Mouse (Mus musculus) retina, adult 2 months (tissue): ENCODE measurements at regions not wholly inside any gene's neighbourhood (a gene's known extent, or its start where the extent isn't known, plus 50 kb on each side); places are given as distances from the start of the nearest gene placed in this dataset.

Source experiments
- DNase-seq: peaks from one replicate; pipeline ENCODE4 v3.0.0-alpha.2; 2012; ENCODE audit warnings: low read depth, low spot score

DNA sequence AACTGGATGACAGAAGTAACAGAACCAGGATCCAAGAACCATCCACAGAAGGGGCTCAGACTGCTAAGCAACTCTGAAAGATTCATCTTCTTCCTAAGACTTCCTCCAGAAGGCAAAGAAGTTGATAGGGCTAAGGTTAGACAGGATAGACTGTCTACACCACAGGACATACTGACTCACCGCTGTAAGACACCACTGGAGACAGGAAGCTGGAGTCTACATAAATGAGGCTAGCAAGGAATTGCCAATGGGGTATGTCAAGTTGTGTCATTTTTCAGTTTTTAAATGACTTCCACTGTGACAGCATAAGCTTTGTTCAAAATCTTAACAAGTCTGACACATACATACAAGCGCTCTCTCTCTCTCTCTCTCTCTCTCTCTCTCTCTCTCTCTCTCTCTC, 645.4 kb upstream of the Gm10131 start:
- no peak for DNase-seq

DNA sequence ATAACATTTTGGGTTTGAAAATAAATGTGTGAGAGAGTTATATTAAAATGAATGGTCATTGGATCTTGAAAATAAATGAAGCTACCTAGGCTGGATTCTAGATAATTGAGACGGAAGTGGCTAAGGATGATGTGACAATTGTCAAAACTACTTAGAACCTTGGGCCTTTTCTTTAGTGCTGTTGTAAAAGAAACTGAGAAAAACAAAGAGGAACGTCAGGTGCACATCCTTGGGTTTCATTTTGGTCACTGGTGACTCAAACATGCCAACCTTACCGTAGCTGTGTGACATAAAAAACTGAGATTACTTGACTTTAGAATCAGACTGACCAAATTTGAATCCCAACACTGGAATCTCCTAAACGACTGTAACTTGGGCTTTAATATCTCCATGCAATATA, 644.6 kb upstream of the Gm10131 start:
- no peak for DNase-seq

DNA sequence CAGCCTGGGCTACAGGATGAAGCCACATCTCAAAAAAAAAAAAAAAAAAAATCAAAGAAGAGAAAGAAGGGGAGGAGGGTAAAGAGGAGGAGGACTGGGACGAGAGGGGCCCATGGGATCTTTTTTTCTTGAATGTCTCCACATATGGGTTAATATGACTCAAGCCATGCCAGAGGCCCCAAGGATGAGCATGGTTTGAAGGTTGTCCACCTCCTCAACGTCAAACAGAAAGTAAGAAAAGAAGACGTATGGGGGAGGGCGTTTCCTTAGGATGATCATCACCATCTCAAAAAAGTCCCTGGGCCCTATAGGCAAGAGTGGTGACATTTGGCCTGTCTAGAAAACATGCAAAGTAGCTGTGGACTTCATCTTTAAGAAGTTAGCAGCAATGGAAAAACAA, 643.9 kb upstream of the Gm10131 start:
- DNase-seq: no peak

DNA sequence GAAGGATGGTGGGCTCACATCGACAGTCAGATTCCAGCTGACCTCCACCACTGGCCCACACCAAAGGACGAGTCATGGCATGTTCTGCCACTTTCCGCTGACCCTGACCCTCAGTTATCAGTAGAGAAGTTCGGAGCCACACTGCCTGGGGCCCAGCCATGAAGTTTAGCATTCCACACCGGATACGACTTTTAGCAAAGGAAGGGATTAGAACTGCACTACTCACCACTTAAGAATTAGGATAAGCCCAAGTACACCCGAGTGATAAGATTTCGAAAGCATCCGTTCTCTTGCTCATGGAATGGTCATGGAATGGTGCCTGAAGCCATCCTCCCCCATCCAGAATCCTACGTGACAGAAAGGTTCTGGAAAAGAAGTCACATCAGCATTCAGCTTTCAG, 641.5 kb upstream of the Gm10131 start:
- no peak for DNase-seq

DNA sequence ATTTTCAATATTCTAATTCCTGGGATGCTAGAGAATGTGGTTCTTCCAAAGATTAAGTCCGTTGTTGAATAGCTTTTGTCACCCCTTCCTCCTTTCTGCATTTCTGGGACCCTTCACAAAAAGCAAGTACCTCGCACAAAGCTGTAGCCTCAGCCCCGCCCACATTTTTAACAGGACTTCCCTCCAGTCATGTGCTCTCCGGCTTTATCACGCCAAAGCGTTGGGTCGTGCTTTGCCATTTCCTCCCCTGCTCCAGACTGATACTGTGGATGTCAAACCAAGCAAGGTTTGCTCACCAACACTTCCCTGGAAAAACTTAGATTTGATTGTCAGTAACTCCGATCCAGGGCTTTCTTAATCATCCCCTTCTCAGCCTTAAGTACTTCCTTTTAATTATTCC, 637.0 kb upstream of the Gm10131 start:
- no peak for DNase-seq

DNA sequence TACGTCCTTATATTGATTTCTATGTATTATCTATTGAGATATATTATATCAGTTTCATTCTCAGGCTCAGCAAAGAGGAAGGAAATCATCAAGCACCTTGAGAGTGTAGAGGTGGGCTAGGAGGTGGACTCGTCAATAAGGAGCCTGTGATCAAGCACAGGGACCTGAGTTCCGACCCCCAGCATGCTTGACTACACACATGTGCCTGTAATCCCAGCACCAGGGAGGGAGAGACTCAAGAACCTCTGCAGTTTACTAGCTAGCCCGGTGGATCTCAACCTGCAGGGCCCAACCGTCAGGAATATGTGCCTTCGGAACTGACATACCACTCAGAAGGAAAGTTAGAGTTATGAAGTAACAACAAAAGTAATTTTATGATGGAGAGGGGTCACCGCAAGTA, 634.2 kb upstream of the Gm10131 start:
- DNase-seq: no peak

DNA sequence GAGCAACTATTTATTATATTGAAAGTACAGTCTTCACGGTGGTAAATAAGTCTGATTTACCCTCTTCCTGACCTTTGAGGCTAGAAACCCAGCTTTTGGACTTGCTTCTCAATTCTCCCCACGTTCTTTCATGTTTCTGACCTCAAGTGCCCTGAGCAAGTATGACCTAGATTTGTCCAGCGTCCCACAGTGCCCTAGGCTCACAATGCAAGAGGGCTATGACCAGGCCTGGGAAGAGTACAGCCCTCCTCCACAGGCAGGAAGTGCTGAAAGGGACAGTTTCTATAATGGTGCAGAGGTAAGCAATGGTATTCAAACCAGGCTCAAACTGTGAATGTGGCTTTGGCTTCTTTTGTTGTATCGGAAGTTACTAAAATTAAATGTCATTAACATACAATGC, 633.1 kb upstream of the Gm10131 start:
- no peak for DNase-seq

DNA sequence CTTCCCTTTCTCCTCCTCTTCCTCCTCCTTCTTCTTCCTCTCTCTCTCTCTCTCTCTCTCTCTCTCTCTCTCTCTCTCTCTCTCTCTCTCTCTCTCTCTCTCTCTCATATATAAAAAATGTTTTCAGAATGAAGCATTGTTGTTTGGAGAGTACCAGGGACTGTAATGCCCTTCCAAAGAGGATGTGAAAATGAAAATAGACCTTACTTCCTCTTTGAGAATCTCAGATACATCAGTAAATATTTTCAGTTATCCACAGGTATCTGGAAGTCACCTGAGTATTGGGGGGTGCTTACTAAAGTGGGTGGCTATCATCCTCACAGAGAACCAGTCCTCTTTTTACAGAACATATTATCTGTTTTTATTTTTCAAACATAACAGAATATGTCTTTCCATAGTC, 632.6 kb upstream of the Gm10131 start:
- DNase-seq: no peak

DNA sequence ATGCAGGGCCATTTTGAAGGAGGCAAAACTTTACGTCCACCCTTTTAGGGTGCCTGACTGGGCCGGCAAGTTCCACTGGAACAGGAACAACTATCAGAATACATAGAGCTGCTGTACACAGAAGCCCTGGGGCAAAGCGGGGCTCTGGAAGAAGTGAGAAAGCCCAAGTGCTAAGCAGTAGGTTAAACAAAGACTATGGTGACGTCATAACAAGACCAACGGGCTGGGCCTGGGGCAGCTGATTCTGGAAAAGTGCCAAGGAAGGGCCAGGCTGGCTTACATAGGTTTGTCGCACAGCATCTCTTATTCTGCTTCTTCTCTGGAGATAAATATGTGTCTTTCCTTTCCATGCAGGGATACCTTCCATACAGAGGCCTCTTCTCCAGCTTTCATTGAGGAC, 631.6 kb upstream of the Gm10131 start:
- no peak for DNase-seq

DNA sequence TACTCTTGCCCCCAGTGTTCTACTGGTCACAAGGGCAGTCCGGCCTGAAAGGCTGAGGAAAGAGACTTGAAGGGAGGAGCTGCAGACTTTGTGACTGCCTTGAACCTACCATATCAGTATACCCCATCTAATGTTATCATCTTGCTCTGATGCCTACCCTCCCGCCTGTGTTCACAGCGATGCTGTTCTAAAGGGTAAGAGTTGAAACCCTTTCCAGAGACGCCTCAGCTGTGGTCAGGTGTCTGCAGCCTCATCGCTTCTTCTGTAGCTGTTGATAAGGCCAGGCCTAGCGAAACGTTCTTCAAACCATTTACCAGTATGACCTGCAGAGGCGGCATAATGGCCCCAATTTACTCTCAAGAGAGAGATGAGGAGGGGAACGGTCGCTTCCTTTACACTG, 629.3 kb upstream of the Gm10131 start:
- no peak for DNase-seq

DNA sequence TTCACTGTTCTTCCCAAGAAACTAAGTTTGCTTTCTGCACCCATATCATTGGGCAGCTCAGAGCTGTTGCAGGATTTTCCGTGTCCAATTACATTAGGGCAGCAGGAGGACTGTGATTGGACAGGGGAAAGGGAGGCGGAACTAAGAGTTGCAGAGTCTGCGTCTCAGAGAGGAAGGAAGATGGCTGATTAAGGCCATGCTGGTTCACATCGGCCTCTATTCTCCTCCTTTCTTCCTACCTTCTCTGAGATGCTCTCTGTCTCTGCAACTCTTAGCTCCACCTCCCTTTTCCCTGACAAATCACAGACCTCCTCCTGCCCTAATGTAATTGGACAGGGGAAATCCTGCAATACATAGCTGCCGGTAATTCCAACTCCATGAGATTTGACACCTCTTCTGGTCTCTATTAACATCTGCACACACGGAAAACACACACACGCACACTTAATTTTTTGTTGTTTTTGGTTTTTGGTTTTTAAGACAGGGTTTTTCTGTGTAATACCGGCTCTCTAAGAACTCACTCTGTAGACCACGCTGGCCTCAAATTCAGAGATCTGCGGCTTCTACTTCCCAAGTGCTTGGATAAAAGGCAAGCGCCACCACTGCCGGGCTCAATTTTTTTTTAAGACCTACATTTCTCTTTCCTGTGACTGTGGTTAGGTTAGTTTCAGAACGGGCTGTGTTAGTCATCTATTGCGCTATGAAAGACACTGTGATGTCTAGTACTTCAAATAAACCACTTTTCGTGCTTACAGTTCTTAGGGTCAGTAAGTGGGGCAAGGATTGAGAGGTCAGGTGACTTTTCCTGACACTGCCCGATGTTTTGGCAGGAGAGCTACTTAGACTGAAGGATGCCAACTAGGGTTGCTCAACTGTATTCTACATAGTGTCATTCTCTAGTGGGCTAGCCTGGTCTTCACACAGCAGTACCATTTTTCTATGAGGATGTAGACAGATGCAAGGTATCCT, 628.6 kb upstream of the Gm10131 start:
- DNase-seq: no peak

DNA sequence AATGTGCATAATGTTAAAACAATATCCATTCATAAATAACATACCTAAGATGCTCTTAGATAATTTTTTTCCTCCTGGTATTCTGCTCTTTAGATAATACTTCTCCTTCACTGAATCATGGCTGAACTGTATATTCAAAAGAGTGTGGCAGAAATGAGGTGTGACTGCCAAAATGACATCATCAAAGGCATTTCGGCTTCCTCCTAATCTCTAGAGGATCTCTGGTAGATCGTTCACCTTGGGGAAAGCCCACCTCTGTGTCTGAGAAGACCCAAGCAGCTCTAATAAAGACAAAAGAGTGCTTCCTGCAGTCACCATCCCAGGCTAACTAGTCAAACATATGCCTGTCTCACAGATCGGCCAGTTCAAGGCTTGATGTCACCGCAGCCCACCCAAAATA, 624.7 kb upstream of the Gm10131 start:
- no peak for DNase-seq

DNA sequence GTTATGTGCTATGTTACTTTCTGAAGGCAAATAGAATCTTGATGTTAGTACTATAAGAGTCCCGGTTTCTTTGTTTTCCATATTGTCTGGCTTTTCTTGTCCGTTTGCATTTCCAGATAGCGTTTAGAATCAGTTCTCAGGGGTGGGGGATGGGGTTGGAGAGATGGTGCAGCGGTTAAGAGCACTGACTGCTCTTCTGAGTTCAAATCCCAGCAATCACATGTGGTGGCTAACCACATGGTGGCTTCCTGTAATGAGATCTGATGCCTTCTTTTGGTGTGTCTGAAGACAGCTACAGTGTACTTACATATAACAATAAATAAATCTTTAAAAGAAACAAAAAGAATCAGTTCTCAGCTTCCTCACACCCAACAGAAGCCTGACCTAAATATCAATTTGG, 623.5 kb upstream of the Gm10131 start:
- DNase-seq: no peak

DNA sequence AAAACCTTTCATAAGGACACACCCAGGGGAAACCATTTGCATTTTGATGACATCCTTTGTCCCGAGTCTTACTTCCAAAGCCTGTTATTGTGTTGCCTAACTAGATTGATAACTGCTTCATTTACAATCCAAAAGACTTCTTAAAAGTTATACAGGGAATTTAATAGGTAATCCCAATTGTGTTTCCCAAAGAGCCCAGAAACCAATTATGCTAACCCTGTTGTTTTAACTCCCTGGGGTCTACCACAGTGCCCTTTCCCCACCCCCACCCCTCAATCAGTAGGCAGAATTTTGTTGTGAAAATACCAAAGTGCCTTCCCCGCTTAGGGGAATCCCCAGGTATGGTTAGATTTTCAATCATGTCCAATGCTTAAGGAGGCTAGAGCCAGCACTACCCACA, 621.3 kb upstream of the Gm10131 start:
- DNase-seq: no peak

DNA sequence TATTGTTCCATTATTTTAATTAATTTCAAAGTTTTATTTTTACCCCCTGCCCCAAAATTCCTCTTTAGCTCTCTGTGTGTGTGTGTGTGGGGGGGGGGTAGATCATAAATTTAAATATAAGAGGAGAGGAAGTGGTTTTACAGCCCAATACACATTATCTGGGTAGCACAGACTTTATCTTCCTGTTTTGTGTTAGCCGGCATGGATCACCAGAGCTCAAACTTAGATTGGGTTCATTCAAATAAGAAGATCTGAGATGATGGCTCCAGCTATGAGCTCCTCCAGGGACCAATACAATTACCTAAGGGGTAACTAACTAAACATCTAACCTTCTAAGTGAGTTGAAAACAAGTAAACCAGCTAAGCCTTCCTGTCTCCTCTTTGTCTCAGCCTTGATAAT, 620.8 kb upstream of the Gm10131 start:
- no peak for DNase-seq

DNA sequence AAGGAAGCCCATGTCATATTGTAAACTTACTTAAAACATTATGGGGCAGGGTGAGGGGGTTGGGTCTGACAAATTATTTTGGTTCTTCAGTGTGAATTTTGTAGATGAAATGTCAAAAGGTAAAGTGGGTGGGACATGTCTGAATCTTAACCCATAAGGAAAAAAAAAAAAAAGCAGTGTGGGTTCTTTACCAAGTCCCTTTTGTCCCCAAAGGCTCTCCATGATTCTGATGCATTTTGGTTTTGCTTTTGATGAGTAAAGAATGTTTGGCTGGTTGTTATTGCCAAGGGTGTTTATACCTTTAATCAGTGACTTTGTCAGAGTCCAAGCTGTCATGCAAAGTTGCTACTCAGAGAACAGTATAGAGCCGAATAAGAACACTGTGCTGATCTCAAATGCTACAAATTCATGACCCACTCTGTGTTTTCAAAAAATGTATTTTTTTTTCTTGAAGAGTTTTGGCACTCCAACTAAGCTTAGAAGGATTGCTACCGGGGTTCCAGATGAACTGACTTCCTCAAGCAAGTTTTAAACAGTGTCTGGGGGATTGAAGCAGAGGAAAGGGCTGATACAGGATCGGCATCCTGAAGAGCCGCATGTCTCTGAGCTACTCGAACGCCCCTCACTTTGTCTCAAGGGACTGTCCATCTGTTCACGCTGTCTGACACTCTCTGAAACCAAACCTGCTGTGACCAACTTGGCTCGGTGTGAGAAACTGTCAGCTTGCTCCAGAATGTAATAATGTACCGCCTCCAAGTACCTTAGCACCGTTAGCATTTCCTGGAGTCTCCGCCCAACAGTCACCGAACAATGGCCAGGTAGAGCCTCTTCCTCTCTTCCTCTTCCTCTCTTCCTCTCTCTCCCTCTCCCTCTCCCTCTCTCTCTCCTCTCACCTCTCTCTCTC, 619.8 kb upstream of the Gm10131 start:
- DNase-seq: no peak

DNA sequence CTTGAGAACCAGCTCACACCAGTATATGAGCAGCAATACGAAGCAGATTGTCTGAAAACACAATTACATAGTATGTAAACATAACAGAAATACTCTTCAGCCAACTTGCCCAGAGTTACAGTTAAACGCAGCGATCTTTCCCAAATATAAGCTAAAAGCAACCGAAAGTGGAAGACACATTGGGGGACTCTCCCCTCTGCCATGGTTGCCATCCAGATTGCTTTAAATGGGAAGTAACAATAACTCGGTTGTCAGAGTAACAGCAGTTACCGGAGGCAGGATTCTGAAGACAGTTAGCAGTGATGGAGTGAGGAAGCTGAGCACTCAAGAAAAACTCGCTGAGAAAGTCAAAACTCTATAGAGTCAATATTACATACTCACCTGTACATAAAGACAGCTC, 618.0 kb upstream of the Gm10131 start:
- no peak for DNase-seq

DNA sequence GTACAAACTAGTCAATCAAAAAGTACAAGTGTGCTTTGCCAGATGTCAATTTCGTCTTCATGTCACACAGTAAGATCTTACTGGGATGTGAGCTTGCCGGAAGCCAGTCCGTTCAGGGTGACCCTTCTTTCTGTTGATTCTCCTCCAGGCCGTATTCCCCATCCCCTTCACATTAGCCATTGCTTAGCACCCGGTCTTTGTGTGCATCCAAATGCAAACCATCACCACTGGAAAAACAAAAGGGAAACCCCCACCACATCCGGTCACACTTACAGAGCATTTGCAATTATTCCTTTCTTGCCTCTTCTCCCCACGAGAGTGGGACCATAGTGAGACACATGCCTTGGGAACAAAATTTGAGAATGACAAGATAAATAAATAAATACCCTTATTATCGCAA, 616.2 kb upstream of the Gm10131 start:
- DNase-seq: no peak

DNA sequence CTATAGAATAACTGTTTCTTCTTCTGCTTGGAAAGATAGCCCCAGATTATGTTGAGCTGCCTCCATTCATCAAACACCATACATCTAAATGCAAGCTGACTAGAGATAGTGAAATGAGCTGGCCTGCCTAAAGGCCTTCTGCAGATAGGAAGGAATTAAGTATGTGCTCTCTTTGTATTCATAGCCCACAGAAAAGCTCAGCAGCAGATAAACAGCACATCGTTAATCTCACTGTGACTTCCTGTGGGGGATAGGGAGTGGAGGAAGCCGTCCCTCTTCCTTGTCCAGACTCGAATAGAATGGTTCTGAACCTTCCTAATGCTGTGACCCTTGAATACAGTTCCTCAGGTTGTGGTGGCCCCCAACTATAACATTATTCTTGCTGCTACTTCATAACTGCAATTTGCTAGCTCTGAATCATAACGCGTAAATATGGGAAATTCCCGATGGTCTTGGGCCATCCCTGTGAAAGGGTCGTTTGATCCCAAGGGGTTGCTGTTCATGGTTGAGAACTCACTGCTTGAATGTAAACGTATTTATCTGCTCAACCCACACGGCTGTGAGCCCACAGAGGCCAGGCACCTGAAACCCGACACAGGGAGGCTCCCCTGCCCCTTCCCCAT, 614.7 kb upstream of the Gm10131 start:
- DNase-seq: no peak

DNA sequence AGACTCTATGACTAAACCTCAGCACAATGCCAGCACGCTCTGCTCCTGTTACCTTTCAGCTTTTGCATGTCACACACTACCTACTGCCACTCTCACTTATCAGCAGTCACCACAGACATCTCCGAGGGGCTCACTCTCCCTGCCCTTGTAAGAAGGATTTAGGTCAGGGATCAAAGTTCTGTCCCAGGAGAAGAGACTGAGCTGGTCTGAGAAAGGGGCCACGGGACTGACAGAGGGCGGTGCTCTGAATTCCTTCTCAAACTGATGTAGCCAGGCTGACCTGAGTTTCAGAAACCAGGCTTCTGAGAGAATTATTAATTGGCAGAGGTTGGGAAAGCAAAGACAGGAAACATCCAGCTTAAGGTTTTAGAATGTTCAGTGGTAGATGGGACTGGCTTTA, 614.0 kb upstream of the Gm10131 start:
- no peak for DNase-seq

DNA sequence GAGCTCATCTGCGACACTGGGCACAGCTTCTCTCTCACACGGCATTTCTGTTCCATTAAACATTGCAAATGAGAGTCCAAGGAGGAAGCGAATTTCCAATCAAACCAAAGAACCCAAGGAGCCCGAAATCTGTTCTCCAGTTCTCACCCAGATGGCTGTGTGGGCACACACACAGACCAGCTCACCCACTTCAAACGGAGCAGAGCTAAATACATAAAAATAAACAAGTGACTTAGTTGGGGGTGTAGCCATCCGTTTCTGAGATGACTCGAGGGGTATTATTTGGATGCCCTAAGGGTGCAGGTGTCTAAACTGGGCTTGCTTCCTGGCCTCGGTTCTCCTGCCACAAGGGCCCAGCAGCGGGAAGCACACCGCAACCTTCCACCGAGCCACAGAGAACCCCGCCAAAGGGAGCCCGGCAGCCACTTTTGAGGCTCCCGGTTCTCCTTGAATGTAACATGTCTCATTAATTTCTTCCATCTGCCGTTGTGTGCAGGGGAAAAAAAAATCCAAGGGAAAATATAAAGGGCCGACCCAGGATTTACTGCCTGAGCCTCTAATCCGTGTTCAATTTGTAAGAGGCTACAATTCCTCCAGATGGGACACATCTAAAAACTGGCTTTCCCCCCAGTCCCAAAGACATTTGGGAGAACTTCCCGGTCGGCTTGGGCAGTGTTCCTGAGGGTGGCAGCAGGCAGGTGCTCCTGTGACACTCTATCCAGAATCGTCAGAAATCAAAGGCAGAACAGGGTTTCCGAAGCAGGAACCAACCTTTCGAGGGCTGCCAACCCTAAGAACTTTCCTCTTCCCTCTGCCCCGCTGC, 598.6 kb upstream of the Gm10131 start:
- DNase-seq: no peak
